Mouse (Mus musculus): ENCODE results near the gene Zfp874a. TPM values are rescaled to one million over a fixed set of nuclear protein-coding genes. Genes with fewer than 3 reads are reported as not detected.
"Not testable (repeated sequence)": the region's sequence is repeated elsewhere in the genome, so short reads cannot be mapped to it uniquely, and the experiment has no call there.

Zfp874a gene
- total RNA-seq, 2 experiments from 2014 or later, result 4.8 to 5.2 TPM

DNA sequence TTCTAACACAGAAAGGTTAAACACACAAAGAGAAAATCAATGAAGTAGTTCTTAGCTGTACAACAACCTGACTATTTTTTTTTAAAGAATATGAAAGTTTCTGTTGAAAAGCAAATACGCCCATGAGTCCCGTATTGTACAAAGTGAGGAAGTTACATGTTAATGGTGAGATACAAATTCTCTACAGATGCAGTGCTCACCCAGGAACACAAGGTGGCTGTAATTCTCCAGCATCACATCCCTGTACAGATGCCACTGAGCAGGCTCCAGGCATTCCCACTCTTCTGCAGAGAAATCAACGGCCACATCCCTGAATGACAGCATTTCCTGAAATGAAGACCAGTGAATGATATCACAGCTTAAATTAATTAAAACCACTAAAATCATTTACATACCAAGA is 37.8 kb downstream of the Zfp874a start:
- DNase-seq; intact Hi-C loops (cut with DNase I): not testable (repeated sequence)

DNA sequence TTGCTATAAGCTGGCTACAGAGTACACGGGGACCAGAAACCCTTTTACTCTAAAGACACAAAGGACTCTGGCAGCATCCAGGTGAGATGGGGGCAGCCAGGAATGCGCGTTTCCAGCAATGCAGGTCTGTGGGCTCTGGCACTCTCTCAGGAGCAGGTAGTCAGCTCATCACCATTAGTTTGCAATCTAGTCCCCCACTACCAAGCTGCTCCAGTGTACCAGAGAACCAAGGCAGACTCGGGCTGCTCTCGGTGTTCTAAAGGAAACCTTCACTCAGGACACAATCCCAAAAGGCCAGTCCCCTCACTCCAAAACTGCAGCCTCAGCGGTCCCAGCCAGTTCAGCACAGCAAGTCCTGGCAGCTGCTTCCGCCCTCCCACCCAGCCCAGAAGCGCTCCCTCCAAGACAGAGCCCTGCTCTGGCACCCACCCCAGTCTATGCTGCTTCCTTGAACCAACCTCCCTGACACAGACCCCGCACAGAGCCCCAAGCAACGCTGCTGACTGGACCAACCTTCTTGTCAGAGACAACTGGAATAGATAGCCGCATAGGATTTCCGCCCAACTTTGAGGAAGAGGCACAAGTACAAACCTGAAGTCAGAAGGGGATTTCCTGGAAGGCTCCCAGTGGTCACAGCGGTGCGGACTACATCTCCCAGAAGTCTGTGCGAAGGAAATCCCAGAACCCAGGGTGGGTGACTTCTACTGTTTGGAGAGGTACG is 52.1 kb downstream of the Zfp874a start, which contains the start of gene Zfp429:
Zfp429 (minus strand) TSS at position 637 of the 721 bp plus-strand sequence.
- intact Hi-C loops (cut with DNase I), result not testable (repeated sequence)

DNA sequence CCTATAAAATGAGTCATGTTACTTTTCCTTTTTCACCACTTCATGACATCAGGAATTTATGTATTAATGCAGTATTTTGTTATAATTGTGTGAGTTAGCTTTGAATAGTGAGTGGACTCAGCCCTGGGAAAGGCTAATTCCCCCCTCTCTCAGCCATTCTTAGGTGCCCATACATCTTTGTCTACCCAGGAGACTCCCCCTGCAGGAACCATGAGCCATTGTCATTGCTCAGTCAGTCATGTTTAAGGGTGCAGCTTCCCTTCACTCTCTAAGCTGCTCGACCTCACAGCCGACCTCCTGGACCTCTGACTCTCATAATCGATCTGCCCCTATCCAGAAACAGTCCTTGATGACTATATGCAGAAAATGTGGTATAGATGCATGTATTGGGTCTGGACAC is 75.2 kb downstream of the Zfp874a start:
- DNase-seq; intact Hi-C loops (cut with DNase I): not testable (repeated sequence)

More for the DNA sequence above, 52.1 kb downstream of the Zfp874a start, which contains the start of gene Zfp429:
- peak; percentile 56 to 62 for DNase-seq

DNA sequence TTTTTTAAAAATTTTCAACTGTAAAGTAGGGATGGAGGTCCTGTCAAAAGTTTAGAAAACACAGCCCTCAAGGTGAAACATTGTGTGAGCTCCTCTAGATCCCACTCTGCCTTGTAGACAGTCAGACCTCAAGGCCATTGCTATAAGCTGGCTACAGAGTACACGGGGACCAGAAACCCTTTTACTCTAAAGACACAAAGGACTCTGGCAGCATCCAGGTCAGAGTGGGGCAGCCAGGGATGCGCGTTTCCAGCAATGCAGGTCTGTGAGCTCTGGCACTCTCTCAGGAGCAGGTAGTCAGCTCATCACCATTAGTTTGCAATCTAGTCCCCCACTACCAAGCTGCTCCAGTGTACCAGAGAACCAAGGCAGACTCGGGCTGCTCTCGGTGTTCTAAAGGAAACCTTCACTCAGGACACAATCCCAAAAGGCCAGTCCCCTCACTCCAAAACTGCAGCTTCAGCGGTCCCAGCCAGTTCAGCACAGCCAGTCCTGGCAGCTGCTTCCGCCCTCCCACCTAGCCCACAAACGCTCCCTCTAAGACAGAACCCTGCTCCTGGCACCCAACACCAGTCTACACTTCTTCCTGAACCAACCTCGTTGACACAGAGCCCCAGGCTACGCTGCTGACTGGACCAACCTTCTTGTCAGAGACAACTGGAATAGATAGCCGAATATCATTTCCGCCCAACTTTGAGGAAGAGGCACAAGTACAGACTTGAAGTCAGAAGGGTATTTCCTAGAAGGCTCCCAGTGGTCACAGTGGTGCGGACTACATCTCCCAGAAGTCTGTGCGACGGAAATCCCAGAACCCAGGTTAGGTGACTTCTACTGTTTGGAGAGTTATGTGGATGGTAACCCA is 76.1 kb downstream of the Zfp874a start, which contains the start of the genes Gm28041 and Zfp456:
Gm28041 (minus strand) TSS at position 684 of the 862 bp plus-strand sequence.
Zfp456 (minus strand) TSS at position 761 of the 862 bp plus-strand sequence.
- intact Hi-C loops (cut with DNase I), result not testable (repeated sequence)
- peak; percentile 27 to 28 for DNase-seq

Other genes starting within 250 kb of the Zfp874a start
- gene Zfp458, start 173.2 kb downstream of the Zfp874a start, total RNA-seq (2021), result under 1 TPM; 0.69 to 0.92 TPM
- 1 to 10 TPM; 3.7 to 3.8 TPM for gene Zfp457, start 145.1 kb downstream of the Zfp874a start, total RNA-seq (2021)
- 1 to 10 TPM in 1 of 2 experiments, under 1 TPM in 1; 0.94 to 1.4 TPM for gene Zfp595, start 119.1 kb downstream of the Zfp874a start, total RNA-seq (2021)
- not detected for gene Gm28044, start 91.1 kb downstream of the Zfp874a start, total RNA-seq (2021)
- gene Zfp953, start 91.0 kb downstream of the Zfp874a start, total RNA-seq (2021), result 1 to 10 TPM in 1 of 2 experiments, under 1 TPM in 1; 0.62 to 1.0 TPM
- not detected for gene Gm28041, start 75.9 kb downstream of the Zfp874a start, total RNA-seq (2021)
- gene Zfp456, start 75.8 kb downstream of the Zfp874a start, total RNA-seq (2021), result under 1 TPM; 0.12 to 0.23 TPM
- gene Zfp429, start 51.8 kb downstream of the Zfp874a start, total RNA-seq (2021), result 1 to 10 TPM; 1.2 to 1.3 TPM
- under 1 TPM; 0.42 to 0.51 TPM for gene Zfp459, start 30.2 kb downstream of the Zfp874a start, total RNA-seq (2021)
- 10 to 100 TPM; 10.5 to 11.9 TPM for gene Zfp874b, start 32.6 kb upstream of the Zfp874a start, total RNA-seq (2021)
- 1 to 10 TPM; 2.5 to 3.8 TPM for gene Zfp58, start 48.9 kb upstream of the Zfp874a start, total RNA-seq (2021)
- gene Gm26965, start 74.5 kb upstream of the Zfp874a start, total RNA-seq (2021), result not detected
- gene Zfp87, start 74.6 kb upstream of the Zfp874a start, total RNA-seq (2021), result 1 to 10 TPM; 3.8 to 4.2 TPM
- gene Zfp748, start 102.2 kb upstream of the Zfp874a start, total RNA-seq (2021), result 1 to 10 TPM; 1.4 to 2.4 TPM
- 1 to 10 TPM; 2.2 to 2.8 TPM for gene Zfp729b, start 158.1 kb upstream of the Zfp874a start, total RNA-seq (2021)
- gene Gm49345, start 186.1 kb upstream of the Zfp874a start, total RNA-seq (2021), result under 1 TPM; 0.22 to 0.41 TPM
- 1 to 10 TPM; 2.3 to 3.2 TPM for gene Zfp729a, start 186.2 kb upstream of the Zfp874a start, total RNA-seq (2021)
- 1 to 10 TPM; 2.0 to 4.0 TPM for gene Zfp738, start 235.4 kb upstream of the Zfp874a start, total RNA-seq (2021)

Data from gastrocnemius, postnatal 36 days (tissue).